Mouse (Mus musculus) right cerebral cortex, postnatal 14 days (tissue): ENCODE measurements around the gene Vangl2.

Experiments used
- DNase-seq: peaks from one replicate; pipeline ENCODE4 v3.0.0; 2022

Vangl2 gene

DNA sequence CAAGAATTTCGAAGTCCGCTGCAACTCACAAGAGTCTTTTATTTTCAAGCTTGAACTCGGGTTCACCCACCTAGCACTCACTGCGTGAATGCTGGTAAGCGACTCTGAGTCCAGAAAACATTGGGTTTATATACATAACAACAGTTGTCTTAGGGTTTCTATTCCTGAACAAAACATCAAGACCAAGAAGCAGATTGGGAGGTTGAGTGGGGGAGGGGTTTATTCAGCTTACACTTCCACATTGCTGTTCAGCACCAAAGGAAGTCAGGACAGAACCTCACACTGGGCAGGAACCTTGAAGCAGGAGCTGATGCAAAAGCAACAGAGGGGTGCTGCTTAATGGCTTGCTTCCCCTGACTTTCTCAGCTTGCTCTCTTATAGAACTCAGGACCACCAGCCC is 67.5 kb downstream of the Vangl2 start:
- no peak for DNase-seq

DNA sequence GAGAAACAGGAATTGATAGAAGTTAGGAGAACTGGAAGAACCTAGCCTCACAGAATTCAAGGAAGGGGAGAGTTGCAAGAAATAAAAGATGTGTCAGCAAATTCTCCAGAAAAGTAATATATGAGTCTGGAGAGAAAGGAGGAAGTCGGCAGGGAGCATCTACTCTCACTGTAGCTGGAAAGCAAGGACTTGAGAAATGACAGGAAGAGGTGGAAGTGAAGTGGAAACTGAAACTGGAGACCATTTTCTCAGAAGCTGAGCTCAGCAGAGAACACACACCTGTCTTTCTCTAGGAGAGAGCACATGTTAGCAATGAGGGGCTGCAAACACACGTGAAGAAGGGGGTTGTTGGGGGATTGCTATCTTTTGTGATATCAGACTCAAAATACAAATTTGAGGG is 70.8 kb downstream of the Vangl2 start:
- no peak for DNase-seq

DNA sequence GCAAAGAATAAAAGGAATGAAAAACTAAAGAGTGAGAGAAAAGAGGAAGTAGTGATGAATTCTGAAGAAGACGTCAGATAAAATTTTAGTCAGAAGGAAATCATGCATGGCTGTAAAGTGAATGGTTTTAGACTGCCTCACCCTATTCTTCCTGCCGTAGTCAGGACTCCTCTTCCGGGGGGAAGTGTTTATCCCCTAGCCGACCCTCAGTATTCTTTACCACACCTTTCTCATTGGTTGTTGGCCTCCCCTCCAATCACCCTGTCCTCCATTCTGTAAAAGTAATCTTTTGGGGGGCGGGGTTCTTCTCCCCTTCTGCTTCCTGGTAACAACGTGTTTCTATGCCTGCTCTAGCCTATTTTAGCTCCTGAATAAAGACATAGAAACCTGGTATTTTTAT is 73.2 kb downstream of the Vangl2 start:
- DNase-seq: no peak
